Mouse (Mus musculus) lung, postnatal 0 days (tissue): Measurements from ENCODE around the gene Smg1.

Experiments
- CTCF ChIP-seq: IDR thresholded peaks from 2 replicates; pipeline ENCODE4 v1.5.1; 2016; ENCODE audit warnings: antibody characterized with exemption, mild to moderate bottlenecking
- EP300 ChIP-seq: IDR thresholded peaks from 2 replicates; pipeline ENCODE4 v1.6.1; 2016; ENCODE audit warnings: antibody characterized with exemption, mild to moderate bottlenecking, control low read depth

DNA sequence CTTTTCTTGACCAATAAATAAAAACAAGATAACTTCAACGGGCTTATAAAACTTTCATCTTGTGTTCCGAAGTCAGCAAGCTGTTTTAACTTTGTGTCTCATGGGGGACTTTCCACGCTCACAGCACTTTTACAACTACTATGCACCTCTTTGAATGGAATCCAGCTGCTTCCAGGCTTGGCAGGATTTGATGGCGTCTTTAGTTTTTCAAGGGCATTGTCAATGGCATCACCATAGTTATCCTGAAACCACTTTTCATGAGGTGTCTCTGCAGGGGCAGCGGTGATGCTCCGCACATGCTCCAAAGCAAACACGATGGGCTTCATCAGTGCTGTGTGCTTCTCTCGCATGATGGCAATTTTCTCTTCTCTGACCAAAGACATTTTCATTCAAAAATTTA, 80.5 kb downstream of the Smg1 start:
- TF ChIP-seq CTCF, result no peak
- TF ChIP-seq EP300, result no peak
